Mouse (Mus musculus) stomach, embryonic 16.5 days (tissue): ENCODE data around the gene Tarbp2. TPM values are rescaled to one million over a fixed set of nuclear protein-coding genes. Genes with fewer than 3 reads are reported as not detected.

Source experiments
- ATAC-seq: fragments of 200-750 bp; cut with Nextera tagmentation; 2 replicates; pipeline ENCODE4 v1.8.0; 2017; ENCODE audit warnings: moderate number of reproducible peaks, moderate TSS enrichment; ENCODE audit not compliant: insufficient read depth, low FRiP score
- H3K27ac ChIP-seq: fragments of 300-500 bp; sonication (generic); 2 replicates; pipeline ENCODE4 v1.5.1; 2014; ENCODE audit warnings: low read length
- H3K27me3 ChIP-seq: fragments of 300-500 bp; sonication (generic); 2 replicates; pipeline ENCODE4 v1.6.1; 2014; ENCODE audit warnings: low read length, control low read depth, mixed read lengths; ENCODE audit not compliant: control insufficient read depth, insufficient read depth
- H3K36me3 ChIP-seq: fragments of 300-500 bp; sonication (generic); 2 replicates; pipeline ENCODE4 v1.6.1; 2014; ENCODE audit warnings: low read length; ENCODE audit not compliant: control insufficient read depth, insufficient read depth
- H3K4me1 ChIP-seq: fragments of 300-500 bp; sonication (generic); 2 replicates; pipeline ENCODE4 v1.6.1; 2014; ENCODE audit warnings: low read length, control low read depth, mixed read lengths; ENCODE audit not compliant: control insufficient read depth, insufficient read depth
- H3K4me2 ChIP-seq: fragments of 300-500 bp; sonication (generic); 2 replicates; pipeline ENCODE4 v1.6.1; 2014; ENCODE audit warnings: low read depth, low read length, mixed read lengths
- H3K4me3 ChIP-seq: fragments of 300-500 bp; sonication (generic); replicated peaks from 2 replicates; pipeline ENCODE4 v1.5.1; 2014; ENCODE audit warnings: mild to moderate bottlenecking, low read length
- H3K9ac ChIP-seq: fragments of 300-500 bp; sonication (generic); 2 replicates; pipeline ENCODE4 v1.6.1; 2014; ENCODE audit warnings: low read length
- H3K9me3 ChIP-seq: fragments of 300-500 bp; sonication (generic); replicated peaks from 2 replicates; pipeline ENCODE4 v1.6.1; 2016; ENCODE audit warnings: low read length, control low read depth; ENCODE audit not compliant: control insufficient read depth
- WGBS: fragments of 180-500 bp; shearing (Covaris S2); extraction: QIAGEN DNeasy Blood & Tissue Kit; methylation state at CpG from one replicate; pipeline ENCODE4 v1.1.7; 2014; 5-methylcytosine and 5-hydroxymethylcytosine counted together
- polyA plus RNA-seq: library from polyadenylated mRNA; unstranded; fragments of >200 nt; fragmentation: Nextera tagmentation; extraction: Ambion mirVana; gene quantifications from 2 replicates; pipeline ENCODE4 v1.2.1, GENCODE M21; 2015

Tarbp2 gene
- polyA plus RNA-seq, 1 experiment from 2014 or later = 87.0 TPM

GRCm38 (mm10) chr15:102503447-102503846 lies 14.5 kb upstream of the Tarbp2 start, which contains the start of gene Gm10337:
TSS of gene Gm10337 (plus strand) at chr15:102503722.
- Histone ChIP-seq H3K9me3 (no peaks in the 10 kb centered on the region), H3K4me1 (no peaks in the 10 kb centered on the region), H3K27ac (no peak within 1 kb of the TSS), H3K27me3 (no peaks in the 10 kb centered on the region), H3K9ac (no peak within 1 kb of the TSS), H3K36me3 (peaks cover 26% of the 10 kb centered on the region), H3K4me3 (no peak within 1 kb of the TSS), H3K4me2 (no peak within 1 kb of the TSS)
- ATAC-seq = no peak
- WGBS = 77% methylated on average over 1 of the region's 1 CpGs

GRCm38 (mm10) chr15:102503924-102504782 lies 13.8 kb upstream of the Tarbp2 start:
- H3K36me3 ChIP-seq = peaks cover 26% of the 10 kb centered on the region
- H3K27me3 ChIP-seq = no peaks in the 10 kb centered on the region
- no peaks in the 10 kb centered on the region for H3K4me1 ChIP-seq
- no peaks in the 10 kb centered on the region for H3K9me3 ChIP-seq
- no peak overlapping the region for H3K4me2 ChIP-seq
- H3K27ac ChIP-seq = no peak overlapping the region
- 86% methylated on average over 9 of the region's 9 CpGs for WGBS
- no peak for ATAC-seq
- H3K9ac ChIP-seq = no peak overlapping the region
- H3K4me3 ChIP-seq = no peak overlapping the region

DNA sequence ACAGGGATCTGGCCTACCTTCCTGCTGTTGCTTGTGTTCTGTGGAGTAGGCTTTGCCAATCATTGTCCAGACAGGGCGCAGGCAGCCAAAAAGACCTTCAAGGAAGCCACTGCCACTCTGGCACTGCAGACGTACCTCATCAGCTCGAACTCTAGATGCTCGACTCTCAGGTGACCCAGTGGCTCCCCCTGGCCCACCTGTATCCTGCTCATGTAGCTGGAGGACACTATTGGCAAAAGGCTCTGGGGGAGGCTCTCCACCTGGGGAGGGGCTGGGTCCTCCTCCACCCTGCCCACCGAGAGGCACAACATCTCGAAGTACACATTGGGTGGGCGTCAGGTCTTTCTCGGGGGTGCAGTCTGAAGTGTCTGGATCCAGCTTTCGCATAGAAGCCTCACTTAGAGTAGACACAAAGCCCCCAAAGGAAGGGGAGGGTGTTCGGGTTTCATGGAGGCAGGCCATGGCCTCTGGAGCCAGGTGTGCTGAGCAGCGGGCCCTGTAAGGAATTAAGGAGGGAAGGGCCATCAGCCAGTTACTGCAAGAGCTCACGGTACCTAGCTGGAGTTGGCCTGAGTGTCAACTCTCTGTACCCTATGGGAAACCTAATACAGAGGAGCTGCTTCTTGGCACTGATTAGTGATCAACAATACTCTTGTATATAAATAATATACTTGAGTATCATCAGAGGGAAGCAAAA lies 12.8 kb upstream of the Tarbp2 start:
- H3K9ac ChIP-seq = no peak overlapping the region
- peaks cover 17% of the 10 kb centered on the region for H3K36me3 ChIP-seq

DNA sequence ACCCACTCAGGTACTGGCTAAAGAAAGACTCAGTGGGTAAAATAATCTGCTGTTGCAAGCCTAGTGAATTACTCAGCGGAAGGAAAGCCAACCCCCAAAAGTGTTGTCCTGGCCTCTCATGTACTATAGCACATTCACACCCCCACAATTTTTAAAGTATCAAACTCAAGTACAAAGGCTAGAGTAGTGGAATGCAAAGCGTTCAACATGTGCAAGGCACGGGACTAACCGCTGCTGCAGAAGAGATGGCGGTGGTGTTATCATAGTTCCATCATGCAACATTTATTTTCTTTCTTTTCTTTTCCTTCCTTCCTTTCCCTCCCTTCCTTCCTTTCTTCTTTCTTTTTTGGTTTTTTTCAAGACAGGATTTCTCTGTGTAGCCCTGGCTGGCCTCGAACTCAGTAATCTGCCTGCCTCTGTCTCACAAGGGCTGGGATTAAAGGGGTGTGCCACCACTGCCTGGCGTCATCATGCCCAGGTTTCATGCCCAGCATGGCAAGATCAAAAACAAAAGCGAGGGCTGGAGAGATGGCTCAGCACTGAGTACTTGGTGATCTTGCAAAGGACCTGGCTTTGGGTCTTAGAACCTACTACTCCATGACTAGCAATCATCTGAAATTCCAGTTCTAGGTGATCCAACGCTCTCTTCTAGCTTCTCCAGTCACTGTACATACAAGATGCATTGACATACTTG lies 12.1 kb upstream of the Tarbp2 start:
- ATAC-seq = no peak
- no peaks in the 10 kb centered on the region for H3K27me3 ChIP-seq
- no peak overlapping the region for H3K27ac ChIP-seq
- H3K9ac ChIP-seq = no peak overlapping the region
- H3K9me3 ChIP-seq = no peaks in the 10 kb centered on the region
- H3K36me3 ChIP-seq = peaks cover 14% of the 10 kb centered on the region
- H3K4me3 ChIP-seq = no peak overlapping the region
- WGBS = 76% methylated on average over 9 of the region's 9 CpGs
- peaks cover 10% of the 10 kb centered on the region; the same call in 1 of the 2 replicates for H3K4me1 ChIP-seq
- H3K4me2 ChIP-seq = no peak overlapping the region

More for the DNA sequence above, 12.8 kb upstream of the Tarbp2 start:
- Histone ChIP-seq H3K4me2 (no peak overlapping the region), H3K4me3 (no peak overlapping the region), H3K9me3 (no peaks in the 10 kb centered on the region), H3K27me3 (no peaks in the 10 kb centered on the region), H3K4me1 (peaks cover 7% of the 10 kb centered on the region; the same call in 1 of the 2 replicates), H3K27ac (no peak overlapping the region)
- no peak for ATAC-seq
- WGBS = 62% methylated on average over 12 of the region's 12 CpGs

- no peak overlapping the region for H3K27ac ChIP-seq
- no peak overlapping the region for H3K4me2 ChIP-seq
- 29% methylated on average over 2 of the region's 2 CpGs for WGBS
- peaks cover 15% of the 10 kb centered on the region for H3K4me1 ChIP-seq
- peaks cover 9% of the 10 kb centered on the region for H3K36me3 ChIP-seq
- H3K4me3 ChIP-seq = no peak overlapping the region
- no peak for ATAC-seq
- no peaks in the 10 kb centered on the region for H3K27me3 ChIP-seq
- H3K9me3 ChIP-seq = no peaks in the 10 kb centered on the region
- no peak overlapping the region for H3K9ac ChIP-seq
Measured at GRCm38 (mm10) chr15:102506464-102506830, 11.5 kb upstream of the Tarbp2 start.

DNA sequence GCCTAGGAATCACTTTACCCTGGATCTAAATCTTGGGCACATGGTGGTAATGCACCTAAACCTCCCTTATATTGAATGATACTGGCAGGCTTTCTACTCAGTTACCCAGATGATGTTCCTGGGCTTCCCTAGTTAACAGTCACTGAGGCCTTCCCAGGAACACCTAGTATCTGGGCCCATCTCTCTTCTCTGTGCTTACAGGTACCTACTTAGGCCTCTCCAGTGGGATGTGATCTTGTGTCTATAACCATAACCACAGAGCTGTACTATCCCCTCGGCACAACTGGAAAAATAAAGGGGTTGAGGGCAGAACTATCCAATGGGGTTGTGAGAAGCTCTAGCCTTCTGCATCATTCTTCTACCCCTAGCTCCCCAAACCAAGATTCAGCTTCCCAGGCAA lies 11.1 kb upstream of the Tarbp2 start:
- Histone ChIP-seq H3K9ac (no peak overlapping the region), H3K4me3 (no peak overlapping the region), H3K27me3 (no peaks in the 10 kb centered on the region), H3K4me2 (no peak overlapping the region), H3K27ac (no peak overlapping the region), H3K4me1 (peaks cover 20% of the 10 kb centered on the region), H3K9me3 (no peaks in the 10 kb centered on the region), H3K36me3 (peaks cover 5% of the 10 kb centered on the region)
- ATAC-seq = no peak
- WGBS = 88% methylated on average over 1 of the region's 1 CpGs

DNA sequence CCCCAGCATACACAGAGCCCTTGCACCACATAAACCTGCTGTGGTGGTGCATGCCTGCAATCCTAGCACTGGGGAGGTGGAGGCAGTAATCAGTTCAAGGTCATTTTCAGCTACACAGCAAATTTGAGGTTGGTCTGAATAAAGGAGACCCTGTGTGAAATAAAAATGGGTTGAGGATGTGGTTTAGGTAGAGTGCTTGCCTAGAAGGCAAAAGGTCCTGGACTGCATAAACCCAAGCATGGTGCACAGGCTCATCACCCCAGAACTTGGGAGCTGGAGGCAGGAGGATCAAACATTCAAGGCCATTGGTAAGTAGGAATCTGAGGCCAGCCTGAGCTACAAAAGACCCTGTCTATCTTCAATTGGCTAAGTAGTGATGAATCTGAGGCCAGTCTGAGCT lies 10.4 kb upstream of the Tarbp2 start:
- Histone ChIP-seq H3K27ac (no peak overlapping the region), H3K4me1 (peaks cover 27% of the 10 kb centered on the region), H3K9ac (no peak overlapping the region), H3K9me3 (no peaks in the 10 kb centered on the region), H3K4me2 (no peak overlapping the region), H3K4me3 (no peak overlapping the region), H3K36me3 (no peaks in the 10 kb centered on the region; the same call in 1 of the 2 replicates), H3K27me3 (no peaks in the 10 kb centered on the region)
- ATAC-seq = no peak

- H3K4me3 ChIP-seq = no peak overlapping the region
- no peak overlapping the region for H3K27ac ChIP-seq
- H3K9ac ChIP-seq = no peak overlapping the region
- H3K27me3 ChIP-seq = no peaks in the 10 kb centered on the region
- no peak overlapping the region for H3K4me2 ChIP-seq
- no peak for ATAC-seq
- 78% methylated on average over 3 of the region's 3 CpGs for WGBS
- H3K36me3 ChIP-seq = no peaks in the 10 kb centered on the region; the same call in 1 of the 2 replicates
- peaks cover 28% of the 10 kb centered on the region for H3K4me1 ChIP-seq
- no peaks in the 10 kb centered on the region for H3K9me3 ChIP-seq
Measured at GRCm38 (mm10) chr15:102508336-102508735, 9.7 kb upstream of the Tarbp2 start.

- Histone ChIP-seq H3K9me3 (no peaks in the 10 kb centered on the region), H3K9ac (peak overlapping the region; percentile 76), H3K36me3 (no peaks in the 10 kb centered on the region), H3K27me3 (no peaks in the 10 kb centered on the region), H3K4me3 (peak overlapping the region; percentile 70), H3K27ac (peak overlapping the region; percentile 85), H3K4me1 (peaks cover 28% of the 10 kb centered on the region), H3K4me2 (peak overlapping the region; percentile 95)
- 6% methylated on average over 9 of the region's 9 CpGs for WGBS
- ATAC-seq = peak; percentile 41; the same call in 1 of the 2 replicates
Measured at GRCm38 (mm10) chr15:102510110-102510509, 7.9 kb upstream of the Tarbp2 start.
